Mouse (Mus musculus) embryonic facial prominence, embryonic 11.5 days (tissue): ENCODE results near the gene Ints3. TPM values are rescaled to one million over a fixed set of nuclear protein-coding genes. Genes with fewer than 3 reads are reported as not detected.

Experiments
- ATAC-seq: fragments of 200-750 bp; cut with Nextera tagmentation; replicated peaks from 2 replicates; pipeline ENCODE4 v1.8.0; 2017; ENCODE audit warnings: low read depth; ENCODE audit not compliant: insufficient number of reproducible peaks, low FRiP score, low TSS enrichment
- DNase-seq: peaks from one replicate; pipeline ENCODE4 v3.0.0-alpha.2; 2015; ENCODE audit warnings: low spot score
- H3K27ac ChIP-seq: fragments of 300-500 bp; sonication (generic); replicated peaks from 2 replicates; pipeline ENCODE4 v1.5.1; 2014; ENCODE audit warnings: mild to moderate bottlenecking, low read depth, low read length, control low read depth
- H3K27me3 ChIP-seq: fragments of 300-500 bp; sonication (generic); 2 replicates; pipeline ENCODE4 v1.6.1; 2014; ENCODE audit warnings: mild to moderate bottlenecking, low read length, moderate library complexity, mixed read lengths; ENCODE audit not compliant: control insufficient read depth, insufficient read depth
- H3K36me3 ChIP-seq: fragments of 300-500 bp; sonication (generic); replicated peaks from 2 replicates; pipeline ENCODE4 v1.6.1; 2014; ENCODE audit warnings: low read depth, mild to moderate bottlenecking, low read length, moderate library complexity, mixed read lengths; ENCODE audit not compliant: control insufficient read depth, insufficient read depth
- H3K4me1 ChIP-seq: fragments of 300-500 bp; sonication (generic); 2 replicates; pipeline ENCODE4 v1.6.1; 2014; ENCODE audit warnings: low read length, mixed read lengths; ENCODE audit not compliant: control insufficient read depth, insufficient read depth
- H3K4me2 ChIP-seq: fragments of 300-500 bp; sonication (generic); 2 replicates; pipeline ENCODE4 v1.6.1; 2014; ENCODE audit warnings: low read depth, mild to moderate bottlenecking, control low read depth, low read length, moderate library complexity
- H3K4me3 ChIP-seq: fragments of 300-500 bp; sonication (generic); 2 replicates; pipeline ENCODE4 v1.5.1; 2014; ENCODE audit warnings: low read depth, low read length, control low read depth
- H3K9ac ChIP-seq: fragments of 300-500 bp; sonication (generic); replicated peaks from 2 replicates; pipeline ENCODE4 v1.6.1; 2014; ENCODE audit warnings: mild to moderate bottlenecking, control low read depth, low read length
- H3K9me3 ChIP-seq: fragments of 300-500 bp; sonication (generic); replicated peaks from 2 replicates; pipeline ENCODE4 v1.6.1; 2016; ENCODE audit warnings: mild to moderate bottlenecking, low read length, inconsistent platforms, mixed read lengths; ENCODE audit not compliant: control insufficient read depth
- WGBS: fragments of 180-500 bp; shearing (Covaris S2); extraction: QIAGEN DNeasy Blood & Tissue Kit; methylation state at CpG from one replicate; pipeline ENCODE4 v1.1.7; 2014; 5-methylcytosine and 5-hydroxymethylcytosine counted together
- polyA plus RNA-seq: library from polyadenylated mRNA; unstranded; fragments of >200 nt; fragmentation: Nextera tagmentation; extraction: Ambion mirVana; gene quantifications from 2 replicates; pipeline ENCODE4 v1.2.1, GENCODE M21; 2014

Ints3 gene
- polyA plus RNA-seq, 1 experiment from 2014 or later, result 31.7 TPM

DNA sequence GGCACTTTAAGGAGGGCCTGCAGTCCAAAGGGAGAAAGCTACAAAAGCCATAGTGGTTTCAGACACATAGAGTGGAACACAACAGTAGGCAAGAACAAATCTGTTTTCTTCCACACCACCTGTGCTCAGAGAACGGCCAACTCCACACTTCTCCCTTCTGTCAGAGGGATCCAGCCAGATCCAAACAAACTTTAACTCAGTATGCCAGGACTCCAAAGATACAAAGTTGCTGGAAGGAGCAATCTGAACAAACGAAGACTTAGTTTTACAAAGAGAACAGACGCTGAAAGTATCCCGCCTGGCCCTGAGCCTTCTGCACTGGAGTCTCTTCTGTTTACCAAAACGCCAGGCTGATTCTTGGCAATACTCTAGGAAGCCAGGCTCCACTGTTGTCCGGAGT is 12.7 kb downstream of the Ints3 start:
- 92% methylated on average over 6 of the region's 6 CpGs for WGBS
- ATAC-seq (no peak), DNase-seq (no peak)

DNA sequence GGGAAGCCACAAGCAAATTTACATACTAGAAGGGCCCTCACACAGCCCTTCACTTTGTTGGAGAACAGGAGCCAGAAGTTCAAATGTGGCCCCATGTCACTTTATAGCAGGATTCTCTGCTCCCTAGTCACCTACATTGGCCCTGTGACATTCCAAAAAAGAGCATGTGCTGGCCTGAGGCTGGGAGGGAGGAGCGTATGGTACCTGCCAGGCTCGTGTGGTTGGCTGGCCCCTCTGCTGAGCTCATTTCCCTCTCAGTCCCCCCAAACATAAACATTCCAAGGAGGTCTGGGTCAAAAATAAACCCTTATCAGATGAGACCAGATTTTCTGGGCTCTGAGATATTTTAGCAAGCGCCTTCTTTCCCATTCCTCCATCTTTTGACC is 20.4 kb downstream of the Ints3 start:
- Histone ChIP-seq H3K27ac (no peak overlapping the region), H3K9ac (no peak overlapping the region), H3K27me3 (no peaks in the 10 kb centered on the region), H3K4me3 (no peak overlapping the region), H3K4me2 (no peak overlapping the region), H3K9me3 (no peaks in the 10 kb centered on the region), H3K4me1 (no peaks in the 10 kb centered on the region), H3K36me3 (peaks cover 2% of the 10 kb centered on the region)
- WGBS, result 58% methylated on average over 3 of the region's 3 CpGs
- DNase-seq, result no peak
- ATAC-seq, result no peak

More for the DNA sequence above, 12.7 kb downstream of the Ints3 start:
- no peaks in the 10 kb centered on the region for H3K9me3 ChIP-seq
- no peak overlapping the region for H3K4me2 ChIP-seq
- no peak overlapping the region for H3K27ac ChIP-seq
- H3K4me3 ChIP-seq, result no peak overlapping the region
- H3K9ac ChIP-seq, result no peak overlapping the region
- H3K27me3 ChIP-seq, result no peaks in the 10 kb centered on the region
- no peaks in the 10 kb centered on the region for H3K4me1 ChIP-seq
- peaks cover 3% of the 10 kb centered on the region for H3K36me3 ChIP-seq

DNA sequence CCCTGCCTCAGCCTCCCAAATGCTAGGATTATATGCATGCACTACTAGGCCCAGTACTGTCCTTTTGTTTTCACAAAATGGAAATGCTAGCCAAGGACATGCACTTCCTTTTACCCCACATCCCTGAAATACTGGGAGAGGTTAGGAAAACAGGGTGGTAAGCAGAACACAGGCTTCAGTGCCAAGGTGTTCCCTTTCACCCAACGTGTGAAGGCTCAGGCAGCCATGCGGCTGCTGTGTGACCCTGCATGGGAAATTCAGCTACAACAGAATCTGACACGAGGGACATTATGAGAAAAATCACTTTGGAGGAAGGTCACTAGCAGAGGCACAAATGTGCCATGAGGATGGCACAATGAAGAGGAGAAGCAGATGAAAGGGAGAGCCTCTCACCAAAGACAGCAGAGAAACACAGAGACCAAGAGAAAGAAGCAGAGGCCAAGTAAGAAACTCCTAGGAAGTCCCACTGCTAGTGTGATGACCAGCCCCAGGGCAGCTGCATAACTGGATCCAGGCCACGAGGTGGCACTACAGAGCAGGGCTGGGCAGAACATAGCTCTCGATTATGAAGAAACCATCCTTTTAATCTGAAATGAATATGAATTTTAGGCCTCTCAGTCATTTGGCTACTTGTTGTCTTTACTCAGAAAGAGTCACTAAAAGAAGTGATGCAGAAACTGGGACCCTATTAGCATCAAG is 21.0 kb downstream of the Ints3 start:
- ATAC-seq, result no peak
- Histone ChIP-seq H3K4me1 (no peaks in the 10 kb centered on the region), H3K27ac (no peak overlapping the region), H3K9me3 (no peaks in the 10 kb centered on the region), H3K36me3 (peaks cover 2% of the 10 kb centered on the region), H3K27me3 (no peaks in the 10 kb centered on the region), H3K9ac (no peak overlapping the region), H3K4me2 (no peak overlapping the region), H3K4me3 (no peak overlapping the region)
- 55% methylated on average over 5 of the region's 5 CpGs for WGBS
- DNase-seq, result peak; percentile 77

DNA sequence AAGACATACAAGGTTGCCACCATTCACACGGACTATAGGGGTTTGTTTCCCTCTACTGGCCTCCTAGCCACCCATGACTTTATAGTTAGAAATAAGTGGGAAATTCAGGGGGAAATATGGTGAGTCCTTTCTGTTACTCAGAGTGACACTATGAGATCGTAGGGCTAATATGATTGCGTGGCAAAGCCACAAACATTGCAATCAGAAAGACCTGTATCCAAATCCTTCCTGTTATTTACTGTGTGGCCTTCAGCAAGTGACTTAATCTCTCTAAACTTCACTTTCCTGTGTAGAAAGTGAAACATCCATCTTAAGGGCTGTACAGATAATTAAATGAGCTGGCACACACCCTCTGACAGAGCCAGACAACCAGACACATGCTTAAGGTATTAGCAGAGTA is 24.7 kb downstream of the Ints3 start:
- Histone ChIP-seq H3K27me3 (no peaks in the 10 kb centered on the region), H3K9me3 (no peaks in the 10 kb centered on the region), H3K27ac (no peak overlapping the region), H3K4me2 (no peak overlapping the region), H3K36me3 (peaks cover 6% of the 10 kb centered on the region), H3K4me1 (no peaks in the 10 kb centered on the region), H3K9ac (no peak overlapping the region), H3K4me3 (no peak overlapping the region)
- ATAC-seq (no peak), DNase-seq (no peak)
- WGBS, result 90% methylated on average over 3 of the region's 3 CpGs

DNA sequence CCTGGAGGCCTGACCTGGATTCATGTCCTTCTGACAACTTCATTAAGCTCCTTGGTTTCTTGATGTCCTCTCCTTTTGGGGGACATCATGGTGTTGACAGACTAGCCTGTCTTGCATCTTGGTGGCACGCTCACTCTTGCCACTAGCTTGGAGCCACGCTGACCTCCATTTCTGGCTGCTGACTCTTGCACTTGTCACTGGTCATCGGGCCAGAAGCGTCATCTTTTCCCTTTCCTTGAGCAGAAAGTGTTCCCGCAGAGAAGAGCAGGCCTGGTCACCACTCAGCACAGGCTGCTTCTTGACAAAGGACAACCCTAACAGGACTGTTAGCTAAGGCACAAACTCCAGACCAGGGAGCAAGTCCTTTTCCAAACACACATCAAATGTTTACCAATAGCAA is 27.0 kb downstream of the Ints3 start:
- Histone ChIP-seq H3K9ac (no peak overlapping the region), H3K27me3 (no peaks in the 10 kb centered on the region), H3K4me1 (no peaks in the 10 kb centered on the region), H3K27ac (no peak overlapping the region), H3K9me3 (no peaks in the 10 kb centered on the region), H3K4me2 (no peak overlapping the region), H3K36me3 (peaks cover 16% of the 10 kb centered on the region), H3K4me3 (no peak overlapping the region)
- ATAC-seq, result no peak
- 94% methylated on average over 5 of the region's 5 CpGs for WGBS
- DNase-seq, result no peak

DNA sequence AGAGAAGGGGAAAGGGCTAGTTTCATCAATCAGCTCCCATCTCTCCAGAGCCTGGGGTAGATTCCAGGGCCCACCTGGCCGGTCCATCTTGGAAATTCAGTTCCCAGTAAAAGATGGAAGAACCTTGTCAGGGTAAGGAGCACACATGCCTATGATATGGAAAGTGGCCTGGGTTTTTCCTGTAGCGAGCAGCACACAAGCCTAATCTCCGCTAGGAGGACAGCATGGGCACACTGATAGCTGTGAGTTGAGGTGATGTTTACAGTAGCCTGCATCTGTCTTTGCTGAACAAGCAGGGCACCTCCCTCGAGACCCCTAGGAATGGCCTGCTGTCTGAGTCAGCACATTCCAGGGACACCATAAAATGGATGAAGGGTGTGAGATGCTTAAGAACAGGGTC is 28.8 kb downstream of the Ints3 start:
- H3K27me3 ChIP-seq, result no peaks in the 10 kb centered on the region
- 81% methylated on average over 4 of the region's 4 CpGs for WGBS
- DNase-seq, result no peak
- no peak overlapping the region for H3K27ac ChIP-seq
- H3K9me3 ChIP-seq, result no peaks in the 10 kb centered on the region
- H3K36me3 ChIP-seq, result peaks cover 21% of the 10 kb centered on the region
- no peak overlapping the region for H3K4me2 ChIP-seq
- no peaks in the 10 kb centered on the region for H3K4me1 ChIP-seq
- H3K9ac ChIP-seq, result no peak overlapping the region
- ATAC-seq, result no peak
- no peak overlapping the region for H3K4me3 ChIP-seq

DNA sequence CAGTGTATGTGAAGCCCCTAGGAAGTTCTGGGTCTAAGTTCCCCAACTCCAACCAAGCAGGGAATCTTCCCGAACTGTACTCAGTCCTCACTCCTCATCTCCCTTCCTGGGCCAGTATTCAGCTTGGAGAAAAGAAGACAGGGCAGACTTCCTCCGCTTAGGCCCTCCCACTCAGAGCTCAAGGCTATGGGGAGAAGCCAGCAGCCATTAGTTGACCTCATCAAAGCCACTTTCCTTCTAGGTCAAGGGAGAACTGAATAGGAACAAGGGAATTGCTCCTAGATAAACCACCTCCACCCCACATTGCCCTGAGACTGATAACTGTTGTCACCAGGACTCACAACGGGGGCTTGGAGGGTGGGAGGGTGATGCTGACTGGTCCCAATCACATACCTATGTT is 29.3 kb downstream of the Ints3 start:
- H3K27me3 ChIP-seq, result no peaks in the 10 kb centered on the region
- no peak for ATAC-seq
- no peak overlapping the region for H3K4me3 ChIP-seq
- no peak for DNase-seq
- H3K36me3 ChIP-seq, result peaks cover 21% of the 10 kb centered on the region
- no peaks in the 10 kb centered on the region for H3K4me1 ChIP-seq
- no peak overlapping the region for H3K4me2 ChIP-seq
- H3K9ac ChIP-seq, result no peak overlapping the region
- 89% methylated on average over 3 of the region's 3 CpGs for WGBS
- H3K9me3 ChIP-seq, result no peaks in the 10 kb centered on the region
- no peak overlapping the region for H3K27ac ChIP-seq

DNA sequence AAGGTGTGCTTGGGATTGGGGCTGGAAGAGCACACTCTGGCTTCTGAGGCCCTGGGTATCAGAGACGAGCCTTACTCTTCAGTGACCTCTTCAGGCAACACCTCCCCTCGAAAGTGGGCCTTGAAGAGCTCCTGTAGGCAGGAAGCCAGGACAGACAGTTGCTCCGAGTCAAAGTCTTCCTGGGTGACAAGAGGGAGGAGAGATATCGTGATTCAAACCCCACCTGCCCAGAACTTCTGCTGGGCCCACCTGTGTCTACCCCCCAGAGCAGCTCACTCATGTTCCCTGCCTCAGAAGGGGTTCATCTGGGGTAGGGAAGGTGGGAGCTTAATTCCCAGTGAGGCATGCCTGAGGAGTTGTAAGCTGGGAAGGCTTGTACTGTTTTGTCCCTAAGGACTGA is 32.4 kb downstream of the Ints3 start:
- Histone ChIP-seq H3K4me2 (no peak overlapping the region), H3K4me3 (no peak overlapping the region), H3K27ac (no peak overlapping the region), H3K9me3 (no peaks in the 10 kb centered on the region), H3K27me3 (no peaks in the 10 kb centered on the region), H3K9ac (no peak overlapping the region), H3K36me3 (peaks cover 17% of the 10 kb centered on the region), H3K4me1 (no peaks in the 10 kb centered on the region)
- ATAC-seq (no peak), DNase-seq (no peak)
- 94% methylated on average over 4 of the region's 4 CpGs for WGBS
